Mouse (Mus musculus) heart, adult 2 months (tissue): ENCODE results near the gene Ppp1r32. TPM values are rescaled to one million over a fixed set of nuclear protein-coding genes. Genes with fewer than 3 reads are reported as not detected.
A peak's percentile ranks its signal among the peaks of the same experiment; 100 is the strongest.

ENCODE experiments used
- DNase-seq, 2 experiments: peaks; one replicate each; pipeline ENCODE4 v3.0.0; 2021
- H3K27ac ChIP-seq: fragments of 200-600 bp; 2 replicates; pipeline ENCODE4 v1.8.1; 2022
- H3K27me3 ChIP-seq: fragments of 200-500 bp; 2 replicates; pipeline ENCODE4 v1.6.1; 2012; ENCODE audit warnings: mild to moderate bottlenecking, low read length, inconsistent platforms, mixed read lengths; ENCODE audit not compliant: control insufficient read depth, insufficient read depth
- H3K36me3 ChIP-seq: fragments of 200-500 bp; 2 replicates; pipeline ENCODE4 v1.6.1; 2012; ENCODE audit warnings: low read length, inconsistent platforms; ENCODE audit not compliant: control insufficient read depth, insufficient read depth
- H3K4me1 ChIP-seq: fragments of 200-500 bp; 2 replicates; pipeline ENCODE4 v1.6.1; 2011; ENCODE audit warnings: low read length; ENCODE audit not compliant: control insufficient read depth, insufficient read depth
- H3K4me3 ChIP-seq: fragments of 200-600 bp; 2 replicates; pipeline ENCODE4 v1.8.1; 2022
- H3K79me2 ChIP-seq: fragments of 200-500 bp; replicated peaks from 2 replicates; pipeline ENCODE4 v1.6.1; 2012; ENCODE audit warnings: mild to moderate bottlenecking, inconsistent platforms, low read length, moderate library complexity, mixed read lengths; ENCODE audit not compliant: control insufficient read depth, insufficient read depth
- H3K9ac ChIP-seq: fragments of 200-500 bp; 2 replicates; pipeline ENCODE4 v1.6.1; 2012; ENCODE audit warnings: low read depth, mild to moderate bottlenecking, control low read depth, inconsistent platforms, low read length, mixed read lengths
- CTCF ChIP-seq: fragments of 200-600 bp; IDR thresholded peaks from 2 replicates; pipeline ENCODE4 v1.8.1; 2022; ENCODE audit warnings: antibody characterized with exemption, mild to moderate bottlenecking, moderate library complexity
- EP300 ChIP-seq: fragments of 200-500 bp; IDR thresholded peaks from 2 replicates; pipeline ENCODE4 v1.6.1; 2011; ENCODE audit warnings: low read depth, low read length, control low read depth; ENCODE audit not compliant: insufficient read depth
- POLR2A ChIP-seq: fragments of 200-500 bp; IDR thresholded peaks from 2 replicates; pipeline ENCODE4 v1.6.1; 2011; ENCODE audit warnings: mild to moderate bottlenecking, low read depth, low read length, control low read depth; ENCODE audit not compliant: insufficient read depth
- WGBS: fragments of 180-500 bp; shearing (Covaris S2); methylation state at CpG from one replicate; pipeline ENCODE4 v1.1.7; 2018; 5-methylcytosine and 5-hydroxymethylcytosine counted together
- intact Hi-C: fragments of 180-260 bp; cut with DNase I; formaldehyde crosslinking; loops from one replicate; pipeline ENCODE4 v1.15.1; 2025
- polyA plus RNA-seq: library from polyadenylated mRNA; depleted of rRNA; stranded (reverse); fragments of >200 nt; gene quantifications from 2 replicates; pipeline ENCODE4 v1.2.3, GENCODE M21; 2012
- total RNA-seq, 2 experiments: library from RNA; stranded (reverse); gene quantifications; 2 replicates each; pipeline ENCODE4 v1.2.3; 2021

Ppp1r32 gene
- total and polyA plus RNA-seq, 3 experiments: 0.16 to 1.1 (median 0.29) TPM

DNA sequence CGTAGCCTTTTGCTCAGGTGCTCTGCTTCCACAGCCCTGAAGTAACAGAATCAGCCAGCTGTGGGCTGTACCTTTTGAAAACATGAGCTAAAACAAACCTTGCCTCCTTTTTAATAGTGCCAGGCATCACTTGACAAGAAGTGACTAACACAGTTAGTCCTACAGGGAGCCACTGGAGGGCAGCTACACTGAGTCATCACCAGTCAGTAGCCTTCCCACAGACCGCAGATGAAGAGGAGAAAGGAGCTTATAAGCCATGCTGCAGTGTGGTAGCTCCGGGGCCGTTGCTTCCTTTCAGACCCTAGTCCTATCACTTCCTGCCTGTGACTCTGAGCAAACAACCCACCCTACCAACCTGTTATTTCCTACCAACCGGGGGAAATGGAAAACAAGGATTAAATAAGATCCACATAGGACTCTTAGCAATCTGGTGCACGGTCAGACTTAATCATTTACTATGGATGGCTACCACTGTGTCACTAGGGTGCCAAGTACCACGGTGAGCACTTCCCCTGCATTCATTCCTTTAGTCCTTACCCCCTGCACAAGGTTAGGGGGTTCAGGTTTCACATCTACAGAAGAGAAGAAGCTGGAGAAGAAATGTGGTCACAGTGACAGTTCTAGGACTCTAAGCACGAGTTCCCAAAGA, 14.9 kb upstream of the Ppp1r32 start:
- no peak overlapping the region for H3K27ac ChIP-seq
- H3K27me3 ChIP-seq: no peaks in the 10 kb centered on the region
- H3K4me1 ChIP-seq: no peaks in the 10 kb centered on the region
- no peaks in the 10 kb centered on the region for H3K79me2 ChIP-seq
- no peak for TF ChIP-seq EP300
- no peak for TF ChIP-seq CTCF
- TF ChIP-seq POLR2A: no peak
- H3K36me3 ChIP-seq: no peaks in the 10 kb centered on the region
- H3K9ac ChIP-seq: no peak overlapping the region
- no peak for DNase-seq
- 34% methylated on average over 8 of the region's 8 CpGs for WGBS
- intact Hi-C loops: no loop called here
- no peak overlapping the region for H3K4me3 ChIP-seq

- Histone ChIP-seq H3K79me2 (no peaks in the 10 kb centered on the region), H3K9ac (no peak overlapping the region), H3K36me3 (no peaks in the 10 kb centered on the region), H3K27ac (no peak overlapping the region), H3K4me3 (no peak overlapping the region), H3K4me1 (no peaks in the 10 kb centered on the region), H3K27me3 (no peaks in the 10 kb centered on the region; the same call in 1 of the 2 replicates)
- intact Hi-C loops: no loop called here
- 47% methylated on average over 2 of the region's 2 CpGs for WGBS
- DNase-seq: no peak
- TF ChIP-seq CTCF (no peak), POLR2A (no peak), EP300 (no peak)
These were observed 14.2 kb upstream of the Ppp1r32 start for GRCm38 (mm10) chr19:10496976-10497375.

DNA sequence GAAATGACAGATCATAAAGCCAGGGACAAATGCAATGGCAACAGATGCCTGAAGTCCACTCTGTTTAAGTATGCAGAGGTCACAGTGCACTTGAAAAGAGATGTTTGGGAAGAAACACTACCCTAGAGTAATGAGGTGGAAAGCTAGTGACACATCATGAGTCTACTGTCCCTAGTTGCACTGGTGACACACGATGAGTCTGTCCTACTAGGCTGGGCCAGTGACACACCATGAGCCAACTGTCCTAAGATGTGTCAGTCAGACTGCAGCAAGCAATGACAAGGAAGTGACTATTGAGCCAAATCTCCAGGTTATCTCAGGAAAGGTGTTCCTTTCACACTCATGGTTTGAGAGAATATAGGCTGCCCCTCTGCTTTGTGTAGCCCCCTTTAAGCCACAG, 12.9 kb upstream of the Ppp1r32 start:
- H3K79me2 ChIP-seq: no peaks in the 10 kb centered on the region
- H3K27ac ChIP-seq: no peak overlapping the region
- intact Hi-C loops: no loop called here
- no peak overlapping the region for H3K4me3 ChIP-seq
- no peaks in the 10 kb centered on the region; the same call in 1 of the 2 replicates for H3K27me3 ChIP-seq
- H3K9ac ChIP-seq: no peak overlapping the region
- DNase-seq: no peak
- H3K4me1 ChIP-seq: no peaks in the 10 kb centered on the region
- no peaks in the 10 kb centered on the region for H3K36me3 ChIP-seq
- 92% methylated on average over 1 of the region's 1 CpGs for WGBS
- no peak for TF ChIP-seq CTCF
- no peak for TF ChIP-seq POLR2A
- no peak for TF ChIP-seq EP300

GRCm38 (mm10) chr19:10486264-10486738, 3.6 kb upstream of the Ppp1r32 start:
- Histone ChIP-seq H3K9ac (no peak overlapping the region), H3K27ac (no peak overlapping the region), H3K4me1 (no peaks in the 10 kb centered on the region), H3K27me3 (no peaks in the 10 kb centered on the region), H3K79me2 (no peaks in the 10 kb centered on the region), H3K4me3 (no peak overlapping the region), H3K36me3 (no peaks in the 10 kb centered on the region)
- 23% methylated on average over 9 of the region's 9 CpGs for WGBS
- intact Hi-C loops: loop anchor here (1.0 to 2.0 kb wide), 3 partner anchors 37 to 228 kb away; no protein-coding TSS in a partner anchor
- DNase-seq: peak; percentile 31 to 35
- TF ChIP-seq EP300: peak; percentile 89
- TF ChIP-seq CTCF: peak; percentile 95
- TF ChIP-seq POLR2A: no peak

DNA sequence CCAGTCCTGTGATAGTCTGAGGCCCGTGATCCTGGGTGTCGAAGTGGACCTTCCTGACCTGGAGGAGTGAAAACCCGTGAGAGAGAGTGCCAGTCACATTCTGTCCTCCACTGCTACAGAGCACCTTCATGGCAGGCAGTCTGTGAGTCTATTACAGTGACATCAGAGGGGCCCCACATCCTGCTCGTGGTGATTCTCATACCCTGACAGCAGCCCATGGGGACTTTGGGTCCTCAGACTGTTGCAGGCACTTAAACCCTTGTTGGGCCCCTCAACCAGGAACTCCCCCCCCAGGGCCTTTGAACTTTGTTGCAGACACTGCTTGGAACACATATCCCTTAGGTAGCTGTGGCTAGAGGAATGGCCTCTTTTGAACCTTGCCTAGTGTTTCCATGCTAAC, 3.2 kb downstream of the Ppp1r32 start:
- intact Hi-C loops: no loop called here
- no peak for DNase-seq
- Histone ChIP-seq H3K79me2 (no peaks in the 10 kb centered on the region), H3K27ac (no peak overlapping the region), H3K9ac (no peak overlapping the region), H3K4me3 (no peak overlapping the region), H3K4me1 (no peaks in the 10 kb centered on the region), H3K36me3 (no peaks in the 10 kb centered on the region), H3K27me3 (no peaks in the 10 kb centered on the region; the same call in 1 of the 2 replicates)
- TF ChIP-seq CTCF (no peak), EP300 (no peak), POLR2A (no peak)
- 49% methylated on average over 4 of the region's 4 CpGs for WGBS

DNA sequence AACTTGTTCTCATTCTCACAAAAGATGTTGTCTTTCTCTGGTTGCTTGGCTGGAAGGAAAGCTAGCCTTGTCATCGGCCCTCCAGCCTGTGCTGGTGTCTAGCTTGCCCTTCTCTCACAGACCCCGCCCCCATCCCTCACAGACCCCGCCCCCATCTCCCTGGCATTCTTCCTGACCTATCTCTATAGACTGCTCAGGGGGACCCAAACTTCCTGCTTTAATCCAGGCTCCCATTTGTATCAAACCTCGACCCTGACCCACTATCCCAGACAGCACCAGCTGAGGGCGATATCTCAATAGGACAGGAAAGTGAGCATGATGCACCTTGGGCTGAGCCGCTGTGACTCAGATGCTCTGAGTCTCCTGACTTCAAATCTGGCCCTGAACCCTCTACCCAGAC, 8.9 kb downstream of the Ppp1r32 start:
- H3K4me1 ChIP-seq: no peaks in the 10 kb centered on the region
- intact Hi-C loops: no loop called here
- TF ChIP-seq CTCF: no peak
- TF ChIP-seq POLR2A: no peak
- no peak for TF ChIP-seq EP300
- no peak for DNase-seq
- WGBS: 28% methylated on average over 6 of the region's 6 CpGs
- H3K79me2 ChIP-seq: no peaks in the 10 kb centered on the region
- H3K27ac ChIP-seq: no peak overlapping the region
- no peaks in the 10 kb centered on the region; the same call in 1 of the 2 replicates for H3K27me3 ChIP-seq
- no peak overlapping the region for H3K9ac ChIP-seq
- no peaks in the 10 kb centered on the region for H3K36me3 ChIP-seq
- no peak overlapping the region for H3K4me3 ChIP-seq
